Mouse (Mus musculus): Measurements from ENCODE around the gene Smarcd2.

The Smarcd2 gene

GRCm38 (mm10) chr11:106220603-106221002 is 52.2 kb downstream of the Smarcd2 start:
- DNase-seq, result no peak

GRCm38 (mm10) chr11:106216730-106217490 is 55.9 kb downstream of the Smarcd2 start, which contains the start of gene Ddx42:
Ddx42 (plus strand) TSS chr11:106216926.
- DNase-seq, result peak; percentile 91

GRCm38 (mm10) chr11:106215927-106216729 is 56.6 kb downstream of the Smarcd2 start, which contains the start of gene Ccdc47:
Ccdc47 (minus strand) TSS chr11:106216344.
- peak; percentile 96 for DNase-seq

- no peak for DNase-seq
These were observed 57.3 kb downstream of the Smarcd2 start for GRCm38 (mm10) chr11:106215450-106215859.

GRCm38 (mm10) chr11:106214856-106215255 is 57.9 kb downstream of the Smarcd2 start:
- DNase-seq, result no peak
